ENCODE assay signal across 8 mouse cellular contexts in genomic region chr15:81697847-81698246, GRCm38 (mm10). TPM values are rescaled to one million over a fixed set of nuclear protein-coding genes. Genes with fewer than 3 reads are reported as not detected.
A peak's percentile ranks its signal among the peaks of the same experiment; 100 is the strongest.
DNase-seq lines count a peak whose midpoint lies in the region; ATAC-seq lines count a peak whose summit lies in the region.

No protein-coding gene starts in this region.

- H3K27me3 ChIP-seq in heart, embryonic 10.5 days (ENCODE audit: insufficient read depth, poor library complexity, severe bottlenecking) = peaks cover 47% of the 10 kb centered on the region
- H3K27me3 ChIP-seq in neural tube, embryonic 15.5 days (replicated peaks) = peaks cover 21% of the 10 kb centered on the region

- 49% methylated on average over 3 of the region's 3 CpGs for WGBS in heart, embryonic 10.5 days
- 56% methylated on average over 3 of the region's 3 CpGs for WGBS in neural tube, embryonic 15.5 days

- no peak overlapping the region for H3K4me2 ChIP-seq in neural tube, embryonic 15.5 days

- no peak overlapping the region for H3K27ac ChIP-seq in heart, embryonic 10.5 days
- no peak overlapping the region for H3K27ac ChIP-seq in neural tube, embryonic 15.5 days (replicated peaks)

- peaks cover 20% of the 10 kb centered on the region for H3K4me1 ChIP-seq in heart, embryonic 10.5 days
- peaks cover 23% of the 10 kb centered on the region for H3K4me1 ChIP-seq in neural tube, embryonic 15.5 days

- no peaks in the 10 kb centered on the region for H3K9me3 ChIP-seq in heart, embryonic 10.5 days
- no peaks in the 10 kb centered on the region for H3K9me3 ChIP-seq in neural tube, embryonic 15.5 days (replicated peaks)

- H3K36me3 ChIP-seq in heart, embryonic 10.5 days = peaks cover 12% of the 10 kb centered on the region
- no peaks in the 10 kb centered on the region for H3K36me3 ChIP-seq in neural tube, embryonic 15.5 days

- H3K4me3 ChIP-seq in heart, embryonic 10.5 days = no peak overlapping the region
- no peak overlapping the region for H3K4me3 ChIP-seq in neural tube, embryonic 15.5 days (replicated peaks)

- ATAC-seq in erythroblast, adult 5-6 weeks (replicated peaks; ENCODE audit: low FRiP score, poor library complexity, severe bottlenecking) = peak; percentile 57; the same call in 1 of the 2 replicates
- ATAC-seq in neural tube, embryonic 15.5 days (ENCODE audit: low FRiP score) = no peak

- peak; percentile 88 for DNase-seq in heart, adult 11 months
- DNase-seq in heart, embryonic 10.5 days (ENCODE audit: low spot score) = no peak
- peak; percentile 75 for DNase-seq in 416B (ENCODE audit: low read depth)
- peak; percentile 71 for DNase-seq in NIH3T3 (ENCODE audit: low read depth)
- DNase-seq in naive thymus-derived CD4-positive, alpha-beta T cell, adult 2 months (ENCODE audit: low read depth) = peak; percentile 67
- DNase-seq in right cerebral cortex, postnatal 25 days = no peak

- no peak overlapping the region for H3K9ac ChIP-seq in neural tube, embryonic 15.5 days (replicated peaks)

RNA-seq across cellular contexts. Expression of gene Chadl, which starts 0.8 kb away (rescaled TPM):
- polyA plus RNA-seq in heart, embryonic 10.5 days (2016; fragmentation: Nextera tagmentation; extraction: Ambion mirVana) = 0.53 and 1.4 TPM in 2 replicates
- total RNA-seq in erythroblast, adult 5-6 weeks (2015; ENCODE audit: low replicate concordance) = not detected in 2 replicates
- total RNA-seq in erythroblast, adult 5-6 weeks (2017; ENCODE audit: low replicate concordance) = 0.14 TPM in 1 of 2 replicates, not detected in the other
- 31.7 and 34.9 TPM in 2 replicates for polyA plus RNA-seq in neural tube, embryonic 15.5 days (2015; fragmentation: Nextera tagmentation; extraction: Ambion mirVana)

RNA-seq across cellular contexts. Expression of gene L3mbtl2, which starts 34.2 kb away (rescaled TPM):
- 28.0 and 31.3 TPM in 2 replicates for polyA plus RNA-seq in heart, embryonic 10.5 days (2016; fragmentation: Nextera tagmentation; extraction: Ambion mirVana)
- total RNA-seq in erythroblast, adult 5-6 weeks (2015; ENCODE audit: low replicate concordance) = 0.96 and 5.2 TPM in 2 replicates
- 4.5 and 9.8 TPM in 2 replicates for total RNA-seq in erythroblast, adult 5-6 weeks (2017; ENCODE audit: low replicate concordance)
- polyA plus RNA-seq in neural tube, embryonic 15.5 days (2015; fragmentation: Nextera tagmentation; extraction: Ambion mirVana) = 28.0 and 28.8 TPM in 2 replicates

RNA-seq across cellular contexts. Expression of gene Zc3h7b, which starts 47.0 kb away (rescaled TPM):
- 30.1 and 34.2 TPM in 2 replicates for polyA plus RNA-seq in heart, embryonic 10.5 days (2016; fragmentation: Nextera tagmentation; extraction: Ambion mirVana)
- 2.5 and 3.1 TPM in 2 replicates for total RNA-seq in erythroblast, adult 5-6 weeks (2015; ENCODE audit: low replicate concordance)
- total RNA-seq in erythroblast, adult 5-6 weeks (2017; ENCODE audit: low replicate concordance) = 2.0 and 4.2 TPM in 2 replicates
- 41.7 and 41.9 TPM in 2 replicates for polyA plus RNA-seq in neural tube, embryonic 15.5 days (2015; fragmentation: Nextera tagmentation; extraction: Ambion mirVana)

RNA-seq across cellular contexts. Expression of gene Rangap1, which starts 47.5 kb away (rescaled TPM):
- polyA plus RNA-seq in heart, embryonic 10.5 days (2016; fragmentation: Nextera tagmentation; extraction: Ambion mirVana) = 140 and 141 TPM in 2 replicates
- 8.3 and 19.4 TPM in 2 replicates for total RNA-seq in erythroblast, adult 5-6 weeks (2015; ENCODE audit: low replicate concordance)
- 34.2 and 41.5 TPM in 2 replicates for total RNA-seq in erythroblast, adult 5-6 weeks (2017; ENCODE audit: low replicate concordance)
- polyA plus RNA-seq in neural tube, embryonic 15.5 days (2015; fragmentation: Nextera tagmentation; extraction: Ambion mirVana) = 127 and 128 TPM in 2 replicates

Comparison
In these comparisons a context has a peak if more than half of its experiments do, and no peak if none do; other contexts are left out.
1. DNase-seq: peak in heart, adult 11 months (single experiment), 416B (single experiment), NIH3T3 (single experiment) and naive thymus-derived CD4-positive, alpha-beta T cell, adult 2 months (single experiment); none in heart, embryonic 10.5 days (single experiment) and right cerebral cortex, postnatal 25 days (single experiment).
2. RNA of gene Chadl, which starts 0.8 kb away (polyA plus RNA-seq): 31.7 to 34.9 TPM in neural tube, embryonic 15.5 days; 0.53 to 1.4 TPM in heart, embryonic 10.5 days; every median in the first group is over 10 times any median in the second.